Mouse (Mus musculus): ENCODE data around the gene Supt20. TPM values are rescaled to one million over a fixed set of nuclear protein-coding genes. Genes with fewer than 3 reads are reported as not detected.
"Not testable (repeated sequence)": the region's sequence is repeated elsewhere in the genome, so short reads cannot be mapped to it uniquely, and the experiment has no call there.

Supt20 gene
- total and polyA plus RNA-seq, 2 experiments from 2014 or later, result 36.3 to 52.0 TPM

DNA sequence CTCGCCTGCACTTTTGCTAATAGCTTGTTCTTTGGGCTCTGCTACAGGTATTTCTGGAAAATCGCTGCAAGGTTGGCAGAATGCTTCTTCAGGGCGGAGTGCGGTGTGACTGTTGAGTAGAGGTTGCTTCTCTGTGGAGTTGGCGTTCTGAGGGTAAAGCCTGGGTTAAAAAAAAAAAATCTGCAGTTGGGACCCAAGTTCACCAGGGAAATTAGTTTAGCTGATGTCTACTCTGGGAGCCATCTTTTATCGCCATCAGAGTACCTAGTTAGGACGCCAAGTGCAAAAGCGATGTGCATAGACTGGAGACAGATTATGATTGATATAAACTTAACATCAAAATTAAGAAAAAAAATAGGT lies 429 bp downstream of the Supt20 start:
- no peak; the same call in 1 of the 2 replicates for ATAC-seq

DNA sequence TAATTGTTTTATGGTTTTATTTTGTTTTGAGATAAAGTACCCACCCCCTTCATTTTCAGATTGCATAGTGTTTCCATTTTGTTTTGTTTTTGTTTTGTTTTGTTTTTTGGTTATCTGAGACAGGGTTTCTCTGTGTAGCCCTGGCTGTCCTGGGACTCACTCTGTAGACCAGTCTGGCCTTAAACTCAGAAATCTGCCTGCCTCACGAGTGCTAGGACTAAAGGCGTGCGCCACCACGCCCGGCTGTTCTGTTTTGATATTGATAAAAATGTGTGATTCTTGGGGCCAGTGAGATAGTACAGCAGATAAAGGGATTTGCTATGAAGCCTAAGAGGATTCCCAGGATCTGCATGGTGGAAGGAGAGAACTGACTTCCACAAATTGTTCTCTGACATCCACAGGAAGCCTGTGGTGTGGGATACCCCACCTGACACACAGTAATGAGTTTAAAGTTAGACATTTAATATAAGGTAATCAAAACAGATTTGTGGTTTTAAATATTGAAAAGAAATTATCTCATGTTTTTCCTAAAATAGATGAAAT lies 7.2 kb downstream of the Supt20 start:
- Histone ChIP-seq H3K4me1 (ENCODE audit: insufficient read depth, low read length) (no peaks in the 10 kb centered on the region), H3K9ac (replicated peaks; ENCODE audit: low read length) (no peak overlapping the region), H3K27ac (no peak overlapping the region), H3K4me3 (ENCODE audit: low read length) (no peak overlapping the region), H3K4me2 (ENCODE audit: low read depth, low read length) (no peak overlapping the region), H3K9me3 (ENCODE audit: low read length) (no peaks in the 10 kb centered on the region), H3K27me3 (ENCODE audit: insufficient read depth, low read length) (no peaks in the 10 kb centered on the region), H3K36me3 (ENCODE audit: insufficient read depth, low read length) (peaks cover 23% of the 10 kb centered on the region)
- WGBS, result 94% methylated on average over 5 of the region's 5 CpGs
- DNase-seq (ENCODE audit: low spot score) (no peak), ATAC-seq (no peak)
- no peak for TF ChIP-seq CTCF (IDR thresholded peaks at IDR 0.05; ENCODE audit: low read depth)

More for the DNA sequence above, 429 bp downstream of the Supt20 start:
- H3K9ac ChIP-seq (replicated peaks; ENCODE audit: low read length), result peak overlapping the region; percentile 65
- H3K27me3 ChIP-seq (ENCODE audit: insufficient read depth, low read length), result no peaks in the 10 kb centered on the region
- H3K4me2 ChIP-seq (ENCODE audit: low read depth, low read length), result peak overlapping the region; percentile 63
- H3K36me3 ChIP-seq (ENCODE audit: insufficient read depth, low read length), result peaks cover 11% of the 10 kb centered on the region; the same call in 1 of the 2 replicates
- no peak for DNase-seq (ENCODE audit: low spot score)
- no peaks in the 10 kb centered on the region; the same call in 1 of the 2 replicates for H3K4me1 ChIP-seq (ENCODE audit: insufficient read depth, low read length)
- no peaks in the 10 kb centered on the region for H3K9me3 ChIP-seq (ENCODE audit: low read length)
- H3K27ac ChIP-seq, result peak overlapping the region; percentile 74
- WGBS, result under 1% methylated on average over 8 of the region's 8 CpGs
- H3K4me3 ChIP-seq (ENCODE audit: low read length), result peak overlapping the region; percentile 63
- TF ChIP-seq CTCF (IDR thresholded peaks at IDR 0.05; ENCODE audit: low read depth), result no peak

DNA sequence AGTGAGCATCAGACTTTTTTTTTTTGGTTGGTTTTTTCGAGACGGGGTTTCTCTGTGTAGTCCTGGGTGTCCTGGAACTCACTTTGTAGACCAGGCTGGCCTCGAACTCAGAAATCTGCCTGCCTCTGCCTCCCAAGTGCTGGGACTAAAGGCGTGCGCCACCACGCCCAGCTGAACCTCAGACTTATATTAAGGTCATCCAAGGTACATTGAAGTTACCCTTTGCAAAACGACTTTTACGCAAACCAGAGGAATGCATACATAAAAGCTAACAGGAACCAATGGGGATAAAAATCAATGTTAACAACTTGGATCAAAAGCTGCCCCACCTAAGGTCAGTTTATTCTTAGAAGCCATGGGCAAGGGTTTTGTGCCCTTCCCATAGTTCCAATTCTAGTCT lies 11.5 kb downstream of the Supt20 start:
- H3K9me3 ChIP-seq (ENCODE audit: low read length); H3K9ac ChIP-seq (replicated peaks; ENCODE audit: low read length); H3K27me3 ChIP-seq (ENCODE audit: insufficient read depth, low read length); H3K4me3 ChIP-seq (ENCODE audit: low read length); ATAC-seq; H3K4me1 ChIP-seq (ENCODE audit: insufficient read depth, low read length); DNase-seq (ENCODE audit: low spot score); H3K4me2 ChIP-seq (ENCODE audit: low read depth, low read length); H3K27ac ChIP-seq: not testable (repeated sequence)
- 97% methylated on average over 8 of the region's 8 CpGs for WGBS
- H3K36me3 ChIP-seq (ENCODE audit: insufficient read depth, low read length), result peaks cover 28% of the 10 kb centered on the region

- Histone ChIP-seq H3K27ac (no peak overlapping the region), H3K4me1 (ENCODE audit: insufficient read depth, low read length) (no peaks in the 10 kb centered on the region), H3K27me3 (ENCODE audit: insufficient read depth, low read length) (no peaks in the 10 kb centered on the region), H3K9ac (replicated peaks; ENCODE audit: low read length) (no peak overlapping the region), H3K4me2 (ENCODE audit: low read depth, low read length) (no peak overlapping the region), H3K9me3 (ENCODE audit: low read length) (no peaks in the 10 kb centered on the region), H3K36me3 (ENCODE audit: insufficient read depth, low read length) (peaks cover 54% of the 10 kb centered on the region), H3K4me3 (ENCODE audit: low read length) (no peak overlapping the region)
- no peak for TF ChIP-seq CTCF (IDR thresholded peaks at IDR 0.05; ENCODE audit: low read depth)
- WGBS, result 93% methylated on average over 9 of the region's 9 CpGs
- DNase-seq (ENCODE audit: low spot score), result no peak
- no peak for ATAC-seq
Observed at GRCm38 (mm10) chr3:54708972-54709371, 16.4 kb downstream of the Supt20 start.

DNA sequence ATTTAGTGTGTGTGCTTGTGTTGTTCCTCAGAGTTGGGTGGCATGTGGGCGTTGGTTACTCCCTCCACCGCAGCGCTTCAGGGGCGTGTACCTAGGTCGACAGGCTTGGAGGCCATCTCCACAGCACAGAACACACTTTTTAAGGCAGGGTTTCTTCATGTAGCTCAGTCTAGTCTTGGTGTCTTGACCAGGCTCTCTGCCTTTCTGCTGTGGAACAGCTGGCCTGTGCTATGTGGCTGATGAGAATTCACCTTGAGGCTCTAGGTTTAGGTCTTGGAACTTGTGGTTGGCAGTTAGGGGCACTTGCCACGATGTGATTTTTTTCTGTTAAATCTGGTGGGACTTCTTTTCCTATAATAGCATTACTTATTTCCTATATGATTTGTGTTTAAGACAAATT lies 21.6 kb downstream of the Supt20 start, which contains the start of gene Gm21958:
Gene Gm21958, minus strand, starts transcription at position 101 of the 400 bp plus-strand sequence.
- no peak within 1 kb of the TSS for H3K9ac ChIP-seq (replicated peaks; ENCODE audit: low read length)
- no peaks in the 10 kb centered on the region for H3K9me3 ChIP-seq (ENCODE audit: low read length)
- DNase-seq (ENCODE audit: low spot score) (no peak), ATAC-seq (no peak)
- no peak for TF ChIP-seq CTCF (IDR thresholded peaks at IDR 0.05; ENCODE audit: low read depth)
- H3K27ac ChIP-seq, result no peak within 1 kb of the TSS
- no peaks in the 10 kb centered on the region for H3K4me1 ChIP-seq (ENCODE audit: insufficient read depth, low read length)
- peaks cover 57% of the 10 kb centered on the region for H3K36me3 ChIP-seq (ENCODE audit: insufficient read depth, low read length)
- no peaks in the 10 kb centered on the region for H3K27me3 ChIP-seq (ENCODE audit: insufficient read depth, low read length)
- H3K4me2 ChIP-seq (ENCODE audit: low read depth, low read length), result no peak within 1 kb of the TSS
- 93% methylated on average over 6 of the region's 6 CpGs for WGBS
- no peak within 1 kb of the TSS for H3K4me3 ChIP-seq (ENCODE audit: low read length)

DNA sequence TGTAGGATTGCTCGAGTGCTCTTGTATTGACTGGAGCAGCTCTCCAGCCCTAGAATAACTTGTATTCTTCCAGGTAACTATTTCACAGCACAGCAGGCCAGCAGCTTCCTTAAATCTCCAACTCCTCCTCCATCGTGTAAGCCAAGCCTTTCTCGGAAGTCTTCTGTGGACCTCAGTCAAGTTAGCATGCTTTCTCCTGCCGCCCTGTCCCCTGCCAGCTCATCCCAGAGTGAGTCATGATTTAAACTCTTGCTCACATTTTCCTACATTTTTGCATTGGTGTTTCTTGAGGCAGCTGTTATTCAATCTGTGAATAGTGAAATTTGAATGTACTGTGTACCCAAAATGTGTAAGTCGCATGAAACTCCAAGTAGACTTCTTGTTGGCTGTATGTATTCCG lies 22.9 kb downstream of the Supt20 start:
- H3K27me3 ChIP-seq (ENCODE audit: insufficient read depth, low read length), result no peaks in the 10 kb centered on the region
- WGBS, result 95% methylated on average over 6 of the region's 6 CpGs
- no peaks in the 10 kb centered on the region for H3K4me1 ChIP-seq (ENCODE audit: insufficient read depth, low read length)
- ATAC-seq, result no peak
- H3K4me3 ChIP-seq (ENCODE audit: low read length), result no peak overlapping the region
- no peaks in the 10 kb centered on the region for H3K9me3 ChIP-seq (ENCODE audit: low read length)
- H3K9ac ChIP-seq (replicated peaks; ENCODE audit: low read length), result no peak overlapping the region
- H3K27ac ChIP-seq, result no peak overlapping the region
- no peak for DNase-seq (ENCODE audit: low spot score)
- no peak overlapping the region for H3K4me2 ChIP-seq (ENCODE audit: low read depth, low read length)
- no peak for TF ChIP-seq CTCF (IDR thresholded peaks at IDR 0.05; ENCODE audit: low read depth)
- H3K36me3 ChIP-seq (ENCODE audit: insufficient read depth, low read length), result peaks cover 51% of the 10 kb centered on the region

DNA sequence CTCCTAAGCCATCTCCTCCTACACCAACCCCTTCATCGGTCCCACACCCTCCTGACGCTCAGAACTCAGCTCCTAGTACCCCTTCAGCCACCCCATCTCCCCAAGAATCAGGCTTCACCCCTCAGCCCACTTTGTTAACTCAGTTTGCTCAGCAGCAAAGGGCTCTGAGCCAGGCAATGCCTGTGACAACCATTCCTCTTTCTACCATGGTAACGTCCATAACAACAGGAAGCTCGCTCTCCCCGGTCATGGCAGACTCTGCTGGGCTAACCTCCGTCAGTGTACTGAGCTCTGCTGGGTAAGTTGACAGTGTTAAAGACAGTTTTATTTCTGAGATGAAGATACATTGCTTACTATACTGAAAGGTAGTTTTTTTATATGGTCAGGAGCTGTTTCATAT lies 24.7 kb downstream of the Supt20 start:
- no peak for TF ChIP-seq CTCF (IDR thresholded peaks at IDR 0.05; ENCODE audit: low read depth)
- ATAC-seq (no peak), DNase-seq (ENCODE audit: low spot score) (peak; percentile 19)
- Histone ChIP-seq H3K4me2 (ENCODE audit: low read depth, low read length) (no peak overlapping the region), H3K36me3 (ENCODE audit: insufficient read depth, low read length) (peaks cover 40% of the 10 kb centered on the region), H3K4me3 (ENCODE audit: low read length) (no peak overlapping the region), H3K27ac (no peak overlapping the region), H3K9me3 (ENCODE audit: low read length) (no peaks in the 10 kb centered on the region), H3K27me3 (ENCODE audit: insufficient read depth, low read length) (no peaks in the 10 kb centered on the region), H3K4me1 (ENCODE audit: insufficient read depth, low read length) (no peaks in the 10 kb centered on the region), H3K9ac (replicated peaks; ENCODE audit: low read length) (no peak overlapping the region)
- 40% methylated on average over 6 of the region's 6 CpGs for WGBS

Measured in hindbrain, postnatal 0 days (tissue).